Mouse (Mus musculus): ENCODE data around the gene Prim2. TPM values are rescaled to one million over a fixed set of nuclear protein-coding genes. Genes with fewer than 3 reads are reported as not detected.

Gene Prim2
- total RNA-seq, 2 experiments from 2014 or later: 45.3 to 51.7 TPM

DNA sequence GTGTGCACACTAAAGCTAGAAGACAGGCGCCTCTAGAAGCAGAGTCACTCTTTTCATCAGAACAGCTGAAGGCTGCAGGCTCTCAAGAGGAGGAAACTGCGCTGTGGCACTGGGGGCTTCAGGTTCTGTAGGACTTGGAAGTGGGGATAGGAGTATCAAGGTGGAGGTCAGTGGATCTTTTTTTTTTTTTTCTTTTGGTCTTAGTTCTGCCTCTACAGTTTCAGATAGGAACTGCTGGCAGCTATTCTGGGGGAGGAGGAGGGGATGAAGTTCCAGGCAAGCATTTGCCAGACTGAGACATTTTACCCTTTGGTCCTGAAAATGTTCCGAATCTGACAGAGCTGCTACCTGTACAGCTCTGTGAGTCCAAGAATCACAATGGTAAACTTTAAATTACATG lies 106.0 kb downstream of the Prim2 start:
- ATAC-seq (ENCODE audit: poor library complexity, severe bottlenecking): no peak

- ATAC-seq (ENCODE audit: poor library complexity, severe bottlenecking): no peak
Observed at GRCm38 (mm10) chr1:33556638-33557037, 113.0 kb downstream of the Prim2 start.

DNA sequence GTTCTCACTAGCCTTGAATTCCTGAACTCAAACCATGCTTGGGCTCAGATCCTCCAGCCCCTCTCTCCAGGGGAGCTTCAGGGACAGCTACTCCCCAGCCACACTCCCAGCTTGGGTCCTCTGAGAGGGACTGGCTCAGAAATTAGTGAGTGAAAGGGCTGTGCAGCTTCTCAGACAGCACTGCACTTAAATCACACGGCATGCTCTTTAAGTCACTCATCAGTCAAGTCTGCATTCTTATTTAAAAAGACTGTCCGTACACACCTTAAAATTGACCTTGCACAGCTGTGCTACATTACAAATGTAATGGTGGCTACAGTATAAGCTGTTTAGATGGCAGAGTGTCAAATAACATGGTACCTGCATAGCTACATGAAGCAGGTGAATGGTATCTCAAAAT lies 114.0 kb downstream of the Prim2 start:
- no peak for ATAC-seq (ENCODE audit: poor library complexity, severe bottlenecking)

- no peak for ATAC-seq (ENCODE audit: poor library complexity, severe bottlenecking)
Observed at GRCm38 (mm10) chr1:33551350-33551749, 118.2 kb downstream of the Prim2 start.

DNA sequence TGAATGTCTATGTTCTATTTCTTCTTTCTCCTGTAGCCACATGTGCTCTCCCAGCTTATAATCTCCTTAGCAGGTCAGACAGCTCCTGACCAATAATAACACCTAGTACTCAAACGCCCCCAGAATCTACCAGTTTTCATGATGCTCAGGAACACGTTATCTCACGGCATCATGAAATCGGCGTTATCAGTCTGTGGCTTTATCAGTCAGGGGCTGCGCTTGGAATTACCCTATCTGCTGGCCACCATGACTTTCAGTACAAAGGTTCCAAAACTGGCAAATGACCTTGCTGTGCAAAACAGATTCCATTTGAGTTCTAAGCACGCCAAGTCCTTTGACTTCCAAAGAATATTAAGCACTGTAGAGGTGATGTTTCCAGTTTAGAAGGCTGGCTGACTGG lies 127.9 kb downstream of the Prim2 start:
- no peak for ATAC-seq (ENCODE audit: poor library complexity, severe bottlenecking)

GRCm38 (mm10) chr1:33537948-33538347 lies 131.6 kb downstream of the Prim2 start:
- no peak for ATAC-seq (ENCODE audit: poor library complexity, severe bottlenecking)

- peak; percentile 49 for ATAC-seq (ENCODE audit: poor library complexity, severe bottlenecking)
Observed at GRCm38 (mm10) chr1:33536272-33537004, 133.2 kb downstream of the Prim2 start.

- ATAC-seq (ENCODE audit: poor library complexity, severe bottlenecking): peak; percentile 22; the same call in 1 of the 2 replicates
Observed at GRCm38 (mm10) chr1:33535140-33535686, 134.4 kb downstream of the Prim2 start.

DNA sequence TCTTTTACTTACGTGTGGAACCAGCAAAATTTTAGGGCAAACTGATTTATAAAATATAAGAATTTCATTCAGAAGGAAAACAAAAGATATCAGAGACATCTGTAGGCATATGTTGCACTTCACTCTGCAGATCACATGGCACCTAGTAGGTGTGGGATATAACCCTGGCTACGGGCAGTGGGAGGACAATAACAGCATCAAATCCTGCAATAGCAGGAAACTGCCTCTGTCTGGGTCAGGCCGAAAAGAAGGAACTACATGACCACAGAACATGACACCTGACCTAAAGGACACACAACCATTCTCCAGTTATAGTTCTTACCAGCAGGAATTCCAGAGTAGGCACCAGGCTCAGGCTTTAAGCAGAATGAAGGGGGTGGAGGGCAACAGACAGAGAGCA lies 137.7 kb downstream of the Prim2 start:
- peak; percentile 74 for ATAC-seq (ENCODE audit: poor library complexity, severe bottlenecking)

GRCm38 (mm10) chr1:33531097-33531856 lies 138.3 kb downstream of the Prim2 start:
- ATAC-seq (ENCODE audit: poor library complexity, severe bottlenecking): no peak

- no peak for ATAC-seq (ENCODE audit: poor library complexity, severe bottlenecking)
Observed at GRCm38 (mm10) chr1:33530491-33530890, 139.1 kb downstream of the Prim2 start.

DNA sequence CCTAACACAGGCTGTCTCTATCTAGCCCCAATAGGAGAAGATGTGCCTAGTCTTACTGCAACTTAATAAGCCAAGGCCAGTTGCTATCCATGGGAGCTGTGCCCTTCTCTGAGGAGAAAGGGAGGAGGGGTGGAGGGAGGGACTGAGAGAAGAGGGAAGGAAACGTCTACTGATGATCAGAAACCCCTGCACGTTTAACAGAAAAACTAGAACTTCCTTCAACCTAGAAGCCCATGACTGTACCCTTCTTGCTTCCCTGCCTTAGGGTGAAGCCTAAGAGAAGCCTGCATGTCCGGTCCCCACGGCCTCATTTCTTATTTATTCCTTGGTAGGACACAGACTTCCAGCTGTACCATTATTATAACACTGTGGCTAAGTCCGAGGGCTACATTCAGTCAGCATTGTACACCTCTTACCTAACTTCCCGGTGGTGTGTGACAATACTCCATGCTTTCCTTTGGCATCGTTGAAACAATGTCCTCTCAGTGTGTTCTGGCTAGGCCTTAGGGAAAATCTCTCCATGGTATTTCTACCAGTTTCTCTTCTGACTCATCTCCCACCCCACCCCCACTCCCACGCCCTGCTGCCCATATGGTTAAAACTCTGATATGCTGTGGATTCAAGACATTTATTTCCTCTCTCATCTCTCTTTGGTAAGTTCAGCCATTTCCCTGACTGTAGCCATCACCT lies 139.9 kb downstream of the Prim2 start:
- peak; percentile 70 for ATAC-seq (ENCODE audit: poor library complexity, severe bottlenecking)

- no peak for ATAC-seq (ENCODE audit: poor library complexity, severe bottlenecking)
Observed at GRCm38 (mm10) chr1:33527352-33527863, 142.2 kb downstream of the Prim2 start.

DNA sequence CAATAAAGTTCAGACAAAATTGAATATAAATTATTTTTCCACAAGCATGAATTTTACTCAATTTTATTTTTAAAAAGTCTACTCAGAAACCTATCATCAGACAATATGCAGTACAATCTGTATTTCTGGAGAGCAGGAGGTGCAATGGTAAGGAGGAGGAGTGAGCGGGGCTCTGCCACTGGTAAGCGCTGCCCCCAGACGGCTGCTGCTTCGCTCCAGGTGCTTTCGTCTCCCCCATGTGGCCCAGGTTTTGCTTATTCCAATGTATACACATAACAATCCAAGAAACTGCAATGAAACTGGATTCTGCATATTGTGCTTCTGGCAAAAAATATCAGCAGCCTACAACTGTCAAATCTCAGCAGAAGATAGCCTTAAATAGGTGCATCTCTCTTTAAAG lies 146.4 kb downstream of the Prim2 start:
- ATAC-seq (ENCODE audit: poor library complexity, severe bottlenecking): no peak

DNA sequence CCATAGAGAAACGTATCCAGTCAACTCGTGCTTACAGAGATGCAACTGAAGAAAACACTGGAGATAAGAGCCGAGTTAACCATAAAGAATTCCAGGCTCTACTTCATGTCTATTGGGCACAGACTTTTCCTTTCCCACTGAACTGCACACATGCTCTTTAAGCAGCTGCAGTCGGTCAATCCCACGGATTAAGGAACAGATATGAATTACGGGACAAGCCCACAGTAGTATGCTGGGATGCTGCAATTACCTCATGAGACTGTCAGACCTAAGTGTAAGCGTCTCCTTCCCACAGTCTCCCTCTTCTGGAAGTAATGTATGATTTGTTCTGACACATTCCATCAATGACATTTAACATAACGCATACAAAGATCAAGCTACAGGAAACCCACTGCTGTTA lies 154.5 kb downstream of the Prim2 start:
- no peak for ATAC-seq (ENCODE audit: poor library complexity, severe bottlenecking)

GRCm38 (mm10) chr1:33511310-33511709 lies 158.3 kb downstream of the Prim2 start:
- no peak for ATAC-seq (ENCODE audit: poor library complexity, severe bottlenecking)

DNA sequence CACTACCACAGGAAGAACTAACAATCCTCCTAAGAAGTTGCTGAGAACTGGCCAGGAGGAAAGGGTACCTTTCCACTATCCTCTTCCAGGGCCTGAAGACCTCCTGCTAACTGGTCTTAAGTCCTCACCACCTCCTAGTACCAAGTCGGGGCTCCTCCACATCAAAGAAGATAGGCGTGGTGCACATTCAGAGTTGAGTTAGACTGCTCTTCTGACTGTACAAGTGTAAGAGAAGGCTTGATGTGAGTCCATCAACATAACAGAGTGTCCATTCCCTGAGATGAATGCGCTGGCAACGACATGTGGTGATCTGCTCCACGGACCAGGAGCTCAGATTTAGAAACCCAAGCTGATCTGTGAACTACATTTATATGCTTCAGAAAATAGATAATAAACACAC lies 165.2 kb downstream of the Prim2 start:
- ATAC-seq (ENCODE audit: poor library complexity, severe bottlenecking): no peak

DNA sequence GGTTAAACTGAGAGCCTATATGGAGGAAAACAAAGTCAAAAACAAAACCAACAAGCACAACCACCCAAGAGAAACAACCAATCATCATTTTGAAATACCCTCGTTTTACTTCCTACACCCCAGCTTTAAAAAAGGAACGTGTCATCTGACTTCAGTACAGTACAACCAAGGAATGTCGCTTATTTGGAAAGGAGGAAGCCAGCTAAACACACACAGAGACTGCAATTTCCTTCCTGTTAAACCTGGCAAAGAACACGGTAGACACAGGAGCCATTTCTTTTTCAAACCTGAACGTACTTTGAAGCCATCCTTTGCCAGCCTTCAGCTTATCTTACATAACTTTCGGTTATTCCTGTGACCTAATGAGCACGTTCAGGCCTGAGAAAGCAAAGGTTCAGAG lies 166.7 kb downstream of the Prim2 start:
- peak; percentile 86 for ATAC-seq (ENCODE audit: poor library complexity, severe bottlenecking)

DNA sequence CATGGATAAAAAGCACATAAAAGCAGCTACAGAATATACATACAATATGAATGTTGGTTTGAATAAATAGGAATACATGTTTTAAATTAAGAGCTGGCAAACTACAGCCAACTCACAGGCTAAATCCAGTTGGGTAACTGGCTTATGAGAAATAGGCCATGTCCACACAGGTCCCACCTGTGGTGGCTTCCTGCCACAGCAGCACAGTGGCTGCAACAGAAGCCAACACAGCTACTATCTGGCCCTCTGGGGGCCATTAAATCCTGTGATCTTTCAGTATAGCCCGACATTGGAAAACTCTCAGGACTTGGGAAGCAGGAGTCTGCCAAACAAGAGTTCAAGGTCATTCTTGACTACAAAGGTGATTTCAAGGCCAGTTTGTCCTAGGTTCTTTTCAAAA lies 167.3 kb downstream of the Prim2 start:
- ATAC-seq (ENCODE audit: poor library complexity, severe bottlenecking): peak; percentile 64

GRCm38 (mm10) chr1:33500111-33500510 lies 169.5 kb downstream of the Prim2 start:
- ATAC-seq (ENCODE audit: poor library complexity, severe bottlenecking): no peak

GRCm38 (mm10) chr1:33499603-33500002 lies 170.0 kb downstream of the Prim2 start:
- ATAC-seq (ENCODE audit: poor library complexity, severe bottlenecking): no peak
